Mouse (Mus musculus) stomach, postnatal 0 days (tissue): ENCODE data around the gene Zbtb43. TPM values are rescaled to one million over a fixed set of nuclear protein-coding genes. Genes with fewer than 3 reads are reported as not detected.
A peak's percentile ranks its signal among the peaks of the same experiment; 100 is the strongest.

Source experiments
- ATAC-seq: fragments of 200-750 bp; cut with Nextera tagmentation; 2 replicates; pipeline ENCODE4 v1.8.0; 2017; ENCODE audit not compliant: low FRiP score, low TSS enrichment
- DNase-seq: peaks from one replicate; pipeline ENCODE4 v3.0.0-alpha.2; 2016; ENCODE audit warnings: low spot score
- H3K27ac ChIP-seq: fragments of 300-500 bp; sonication (generic); replicated peaks from 2 replicates; pipeline ENCODE4 v1.5.1; 2014; ENCODE audit warnings: mild to moderate bottlenecking, control low read depth
- H3K27me3 ChIP-seq: fragments of 300-500 bp; sonication (generic); 2 replicates; pipeline ENCODE4 v1.6.1; 2014; ENCODE audit warnings: low read length; ENCODE audit not compliant: control insufficient read depth, insufficient read depth
- H3K36me3 ChIP-seq: fragments of 300-500 bp; sonication (generic); 2 replicates; pipeline ENCODE4 v1.6.1; 2014; ENCODE audit warnings: low read length, mixed read lengths; ENCODE audit not compliant: control insufficient read depth, insufficient read depth
- H3K4me1 ChIP-seq: fragments of 300-500 bp; sonication (generic); replicated peaks from 2 replicates; pipeline ENCODE4 v1.6.1; 2014; ENCODE audit warnings: antibody characterized with exemption; ENCODE audit not compliant: control insufficient read depth, insufficient read depth
- H3K4me2 ChIP-seq: fragments of 300-500 bp; sonication (generic); replicated peaks from 2 replicates; pipeline ENCODE4 v1.6.1; 2014; ENCODE audit warnings: low read depth, mild to moderate bottlenecking, control low read depth, moderate library complexity
- H3K4me3 ChIP-seq: fragments of 300-500 bp; sonication (generic); 2 replicates; pipeline ENCODE4 v1.5.1; 2014; ENCODE audit warnings: low read depth, low read length, control low read depth
- H3K9ac ChIP-seq: fragments of 300-500 bp; sonication (generic); 2 replicates; pipeline ENCODE4 v1.6.1; 2014; ENCODE audit warnings: mild to moderate bottlenecking, low read length, control low read depth, mixed read lengths
- H3K9me3 ChIP-seq: fragments of 300-500 bp; sonication (generic); 2 replicates; pipeline ENCODE4 v1.6.1; 2016; ENCODE audit warnings: low read length; ENCODE audit not compliant: control insufficient read depth
- CTCF ChIP-seq: IDR thresholded peaks from 2 replicates; pipeline ENCODE4 v1.5.1; 2016; ENCODE audit warnings: antibody characterized with exemption, low read depth, mild to moderate bottlenecking, moderate library complexity
- EP300 ChIP-seq: optimal IDR thresholded peaks from 2 replicates; pipeline ENCODE3; 2016; ENCODE audit warnings: antibody characterized with exemption
- WGBS: fragments of 180-500 bp; shearing (Covaris S2); extraction: QIAGEN DNeasy Blood & Tissue Kit; methylation state at CpG from one replicate; pipeline ENCODE4 v1.1.7; 2014; 5-methylcytosine and 5-hydroxymethylcytosine counted together
- polyA plus RNA-seq: library from polyadenylated mRNA; unstranded; fragments of >200 nt; fragmentation: Nextera tagmentation; extraction: Ambion mirVana; gene quantifications from 2 replicates; pipeline ENCODE4 v1.2.1, GENCODE M21; 2015

Gene Zbtb43
- polyA plus RNA-seq, 1 experiment from 2014 or later = 12.9 TPM

- H3K4me1 ChIP-seq = no peaks in the 10 kb centered on the region
- TF ChIP-seq EP300 (no peak), CTCF (no peak)
- no peaks in the 10 kb centered on the region for H3K27me3 ChIP-seq
- H3K9ac ChIP-seq = no peak overlapping the region
- no peak overlapping the region for H3K4me3 ChIP-seq
- ATAC-seq = no peak
- no peaks in the 10 kb centered on the region for H3K9me3 ChIP-seq
- DNase-seq = no peak
- 76% methylated on average over 13 of the region's 13 CpGs for WGBS
- H3K4me2 ChIP-seq = no peak overlapping the region
- H3K27ac ChIP-seq = no peak overlapping the region
- H3K36me3 ChIP-seq = peaks cover 17% of the 10 kb centered on the region; the same call in 1 of the 2 replicates
These were observed 54.3 kb downstream of the Zbtb43 start for GRCm38 (mm10) chr2:33414019-33414418.

GRCm38 (mm10) chr2:33412111-33412510 is 56.2 kb downstream of the Zbtb43 start:
- no peak for TF ChIP-seq EP300
- no peak for TF ChIP-seq CTCF
- no peaks in the 10 kb centered on the region for H3K4me1 ChIP-seq
- ATAC-seq = no peak
- H3K9me3 ChIP-seq = no peaks in the 10 kb centered on the region
- no peak for DNase-seq
- H3K9ac ChIP-seq = no peak overlapping the region
- WGBS = 76% methylated on average over 14 of the region's 14 CpGs
- no peak overlapping the region for H3K27ac ChIP-seq
- H3K27me3 ChIP-seq = no peaks in the 10 kb centered on the region
- no peak overlapping the region for H3K4me3 ChIP-seq
- no peak overlapping the region for H3K4me2 ChIP-seq
- H3K36me3 ChIP-seq = peaks cover 17% of the 10 kb centered on the region; the same call in 1 of the 2 replicates

GRCm38 (mm10) chr2:33403511-33404003 is 64.8 kb downstream of the Zbtb43 start:
- Histone ChIP-seq H3K9ac (no peak overlapping the region), H3K36me3 (no peaks in the 10 kb centered on the region; the same call in 1 of the 2 replicates), H3K4me3 (no peak overlapping the region), H3K4me2 (no peak overlapping the region), H3K27ac (no peak overlapping the region), H3K9me3 (no peaks in the 10 kb centered on the region), H3K27me3 (no peaks in the 10 kb centered on the region), H3K4me1 (no peaks in the 10 kb centered on the region)
- ATAC-seq (no peak), DNase-seq (no peak)
- 65% methylated on average over 4 of the region's 4 CpGs for WGBS
- no peak for TF ChIP-seq EP300
- no peak for TF ChIP-seq CTCF

GRCm38 (mm10) chr2:33402638-33403037 is 65.7 kb downstream of the Zbtb43 start:
- Histone ChIP-seq H3K9ac (no peak overlapping the region), H3K36me3 (no peaks in the 10 kb centered on the region; the same call in 1 of the 2 replicates), H3K4me3 (no peak overlapping the region), H3K9me3 (no peaks in the 10 kb centered on the region), H3K27me3 (no peaks in the 10 kb centered on the region), H3K4me2 (no peak overlapping the region), H3K4me1 (no peaks in the 10 kb centered on the region), H3K27ac (no peak overlapping the region)
- WGBS = 65% methylated on average over 5 of the region's 5 CpGs
- TF ChIP-seq CTCF (no peak), EP300 (no peak)
- ATAC-seq (no peak), DNase-seq (no peak)

- ATAC-seq = peak; percentile 45; the same call in 1 of the 2 replicates
- 36% methylated on average over 7 of the region's 7 CpGs for WGBS
These were observed 66.1 kb downstream of the Zbtb43 start for GRCm38 (mm10) chr2:33402236-33402635.

GRCm38 (mm10) chr2:33401217-33401616 is 67.1 kb downstream of the Zbtb43 start:
- WGBS = 38% methylated on average over 3 of the region's 3 CpGs
- TF ChIP-seq EP300 (no peak), CTCF (peak; percentile 71)
- Histone ChIP-seq H3K4me3 (no peak overlapping the region), H3K27me3 (no peaks in the 10 kb centered on the region), H3K4me2 (no peak overlapping the region), H3K36me3 (no peaks in the 10 kb centered on the region; the same call in 1 of the 2 replicates), H3K9me3 (no peaks in the 10 kb centered on the region), H3K9ac (no peak overlapping the region), H3K27ac (no peak overlapping the region), H3K4me1 (no peaks in the 10 kb centered on the region)
- DNase-seq (peak; percentile 42), ATAC-seq (no peak)

More at GRCm38 (mm10) chr2:33402236-33402635, 66.1 kb downstream of the Zbtb43 start:
- Histone ChIP-seq H3K4me1 (no peaks in the 10 kb centered on the region), H3K36me3 (no peaks in the 10 kb centered on the region; the same call in 1 of the 2 replicates), H3K9ac (no peak overlapping the region), H3K4me2 (no peak overlapping the region), H3K27me3 (no peaks in the 10 kb centered on the region), H3K4me3 (no peak overlapping the region), H3K9me3 (no peaks in the 10 kb centered on the region), H3K27ac (no peak overlapping the region)
- peak; percentile 78 for DNase-seq
- TF ChIP-seq EP300 = no peak
- peak; percentile 91 for TF ChIP-seq CTCF
